In the genomic region with DNA sequence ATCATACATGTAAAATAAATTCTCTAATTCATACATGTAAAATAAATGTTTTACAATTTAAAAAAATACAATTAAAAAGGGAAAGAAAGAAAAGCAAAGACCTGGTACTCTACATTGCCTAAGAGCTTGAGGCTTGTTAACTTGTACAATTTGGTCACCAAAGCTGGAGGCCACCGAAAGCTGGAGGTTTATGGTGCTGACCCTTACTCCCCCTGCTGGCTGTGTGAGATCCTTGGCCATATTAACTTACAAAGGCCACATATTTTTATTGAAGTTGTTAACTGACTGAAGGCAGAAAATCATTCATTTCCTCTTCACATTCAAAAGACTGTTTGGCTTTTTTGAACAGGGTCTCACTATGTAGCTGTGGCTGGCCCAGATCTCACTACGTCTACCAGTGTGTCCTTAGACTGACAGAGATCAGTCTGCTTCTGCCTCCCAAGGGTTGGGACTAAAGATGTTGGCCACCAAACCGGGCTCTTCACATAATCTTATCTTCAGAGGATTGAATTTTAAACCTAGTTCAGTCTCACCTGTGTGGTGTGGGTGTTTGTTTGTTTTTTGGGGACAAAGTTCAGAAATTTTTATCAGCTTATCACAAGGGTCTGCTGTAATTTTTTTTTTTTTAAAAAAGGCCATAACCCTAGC, we compare ENCODE assay signal across 9 mouse cellular contexts. TPM values are rescaled to one million over a fixed set of nuclear protein-coding genes. Genes with fewer than 3 reads are reported as not detected.
DNase-seq lines count a peak whose midpoint lies in the region; ATAC-seq and TF ChIP-seq lines count a peak whose summit lies in the region.
"Had no signal": no experiment of that assay in that cellular context is flagged by ENCODE, and none has a peak within 500 bp of the region (broad histone marks: within the 10 kb centered on the region; RNA-seq: fewer than 3 reads in every experiment).

No protein-coding gene starts in this region.

- H3K4me2 ChIP-seq in midbrain, embryonic 14.5 days (ENCODE audit: low read length): no peak overlapping the region
- H3K4me2 ChIP-seq in midbrain, embryonic 16.5 days (ENCODE audit: low read length): no peak overlapping the region
- H3K4me2 ChIP-seq in intestine, embryonic 15.5 days (replicated peaks): no peak overlapping the region
- no peak overlapping the region for H3K4me2 ChIP-seq in hindbrain, embryonic 12.5 days (replicated peaks)

- no peak overlapping the region for H3K27ac ChIP-seq in midbrain, embryonic 14.5 days (replicated peaks; ENCODE audit: low read depth, low read length)
- no peak overlapping the region for H3K27ac ChIP-seq in midbrain, embryonic 16.5 days (ENCODE audit: low read length)
- peak overlapping the region; percentile 1; the same call in 1 of the 2 replicates for H3K27ac ChIP-seq in bone marrow macrophage, adult 2 months (ENCODE audit: insufficient read depth, low read depth, low read length)
- 0 out of 2 replicates have a peak overlapping the region, but pooled peaks have one; percentile 37 for H3K27ac ChIP-seq in intestine, embryonic 15.5 days
- no peak overlapping the region for H3K27ac ChIP-seq in hindbrain, embryonic 12.5 days

- peak; percentile 43; the same call in 1 of the 2 replicates for TF ChIP-seq CTCF in bone marrow macrophage, adult 2 months (IDR thresholded peaks at IDR 0.05; ENCODE audit: low read depth, low read length)

- no peak overlapping the region for H3K9ac ChIP-seq in midbrain, embryonic 14.5 days (replicated peaks; ENCODE audit: low read length)
- H3K9ac ChIP-seq in midbrain, embryonic 16.5 days (ENCODE audit: low read depth, low read length): no peak overlapping the region
- no peak overlapping the region for H3K9ac ChIP-seq in intestine, embryonic 15.5 days
- H3K9ac ChIP-seq in hindbrain, embryonic 12.5 days: no peak overlapping the region

- H3K36me3 ChIP-seq in midbrain, embryonic 14.5 days (ENCODE audit: control insufficient read depth, insufficient read depth, low read length): no peaks in the 10 kb centered on the region
- H3K36me3 ChIP-seq in midbrain, embryonic 16.5 days (ENCODE audit: control insufficient read depth, insufficient read depth, low read length): no peaks in the 10 kb centered on the region
- H3K36me3 ChIP-seq in intestine, embryonic 15.5 days: no peaks in the 10 kb centered on the region
- no peaks in the 10 kb centered on the region for H3K36me3 ChIP-seq in hindbrain, embryonic 12.5 days

- DNase-seq in midbrain, embryonic 14.5 days: peak; percentile 62
- no peak for DNase-seq in ovary, postnatal 36 days (ENCODE audit: low spot score)
- no peak for DNase-seq in right cerebral cortex, postnatal 36 days (ENCODE audit: low spot score in 2 of 2)

- ATAC-seq in midbrain, embryonic 14.5 days (ENCODE audit: low FRiP score, low TSS enrichment): no peak
- no peak for ATAC-seq in midbrain, embryonic 16.5 days
- ATAC-seq in intestine, embryonic 15.5 days: peak; percentile 82
- ATAC-seq in megakaryocyte-erythroid progenitor cell, adult 5-6 weeks (replicated peaks; ENCODE audit: low FRiP score, low TSS enrichment, poor library complexity, severe bottlenecking): peak; percentile 81
- ATAC-seq in hindbrain, embryonic 12.5 days (ENCODE audit: low FRiP score): no peak

- H3K27me3 ChIP-seq in midbrain, embryonic 14.5 days (ENCODE audit: control insufficient read depth, insufficient read depth, low read length): no peaks in the 10 kb centered on the region
- no peaks in the 10 kb centered on the region for H3K27me3 ChIP-seq in midbrain, embryonic 16.5 days (ENCODE audit: control insufficient read depth, insufficient read depth, low read depth, low read length)
- H3K27me3 ChIP-seq in intestine, embryonic 15.5 days (replicated peaks): no peaks in the 10 kb centered on the region
- H3K27me3 ChIP-seq in hindbrain, embryonic 12.5 days: no peaks in the 10 kb centered on the region

- 79% methylated on average over 3 of the region's 3 CpGs for WGBS in midbrain, embryonic 14.5 days
- 73% methylated on average over 3 of the region's 3 CpGs for WGBS in midbrain, embryonic 16.5 days
- 46% methylated on average over 3 of the region's 3 CpGs for WGBS in intestine, embryonic 15.5 days
- 78% methylated on average over 3 of the region's 3 CpGs for WGBS in hindbrain, embryonic 12.5 days

- no peaks in the 10 kb centered on the region for H3K9me3 ChIP-seq in midbrain, embryonic 14.5 days (ENCODE audit: control insufficient read depth, low read length)
- H3K9me3 ChIP-seq in midbrain, embryonic 16.5 days (replicated peaks; ENCODE audit: control insufficient read depth, low read length, poor library complexity, severe bottlenecking): no peaks in the 10 kb centered on the region
- H3K9me3 ChIP-seq in intestine, embryonic 15.5 days: no peaks in the 10 kb centered on the region
- no peaks in the 10 kb centered on the region for H3K9me3 ChIP-seq in hindbrain, embryonic 12.5 days (replicated peaks)

- H3K4me1 ChIP-seq in midbrain, embryonic 14.5 days (ENCODE audit: control insufficient read depth, insufficient read depth, low read length): peaks cover 7% of the 10 kb centered on the region; the same call in 1 of the 2 replicates
- no peaks in the 10 kb centered on the region for H3K4me1 ChIP-seq in midbrain, embryonic 16.5 days (ENCODE audit: control insufficient read depth, insufficient read depth, low read length)
- H3K4me1 ChIP-seq in bone marrow macrophage, adult 2 months (ENCODE audit: control insufficient read depth, insufficient read depth, low read length): peaks cover 37% of the 10 kb centered on the region
- peaks cover 25% of the 10 kb centered on the region for H3K4me1 ChIP-seq in intestine, embryonic 15.5 days (replicated peaks)
- H3K4me1 ChIP-seq in hindbrain, embryonic 12.5 days: peaks cover 16% of the 10 kb centered on the region

- no peak for TF ChIP-seq POLR2A in bone marrow macrophage, adult 2 months (IDR thresholded peaks at IDR 0.05; ENCODE audit: borderline replicate concordance, low read depth, low read length)

- no peak overlapping the region for H3K4me3 ChIP-seq in midbrain, embryonic 14.5 days (replicated peaks; ENCODE audit: low read depth, low read length)
- H3K4me3 ChIP-seq in midbrain, embryonic 16.5 days (ENCODE audit: low read depth, low read length): no peak overlapping the region
- H3K4me3 ChIP-seq in bone marrow macrophage, adult 2 months (ENCODE audit: insufficient read depth, low read length): no peak overlapping the region
- no peak overlapping the region for H3K4me3 ChIP-seq in intestine, embryonic 15.5 days (replicated peaks)
- no peak overlapping the region for H3K4me3 ChIP-seq in hindbrain, embryonic 12.5 days

RNA-seq across cellular contexts. Expression of a gene that starts 8.4 kb away (rescaled TPM):
- 197 and 231 TPM in 2 replicates for polyA plus RNA-seq in midbrain, embryonic 14.5 days (2014; fragmentation: Nextera tagmentation; extraction: Ambion mirVana)
- polyA plus RNA-seq in midbrain, embryonic 16.5 days (2015; fragmentation: Nextera tagmentation; extraction: Ambion mirVana): 200 and 205 TPM in 2 replicates
- polyA plus RNA-seq in bone marrow macrophage, adult 2 months (2012; ENCODE audit: insufficient read depth, insufficient read length, missing spikeins): 129 and 132 TPM in 2 replicates
- polyA plus RNA-seq in intestine, embryonic 15.5 days (2015; fragmentation: Nextera tagmentation; extraction: Ambion mirVana): 259 and 262 TPM in 2 replicates
- total RNA-seq in megakaryocyte-erythroid progenitor cell, adult 5-6 weeks (2014; fragmentation: Nextera tagmentation): 218 and 249 TPM in 2 replicates
- total RNA-seq in megakaryocyte-erythroid progenitor cell, adult 5-6 weeks (2017): 53.9 and 91.2 TPM in 2 replicates
- 235 and 247 TPM in 2 replicates for polyA plus RNA-seq in hindbrain, embryonic 12.5 days (2016; fragmentation: Nextera tagmentation; extraction: Ambion mirVana)

RNA-seq across cellular contexts. Expression of a gene that starts 22.7 kb away (rescaled TPM):
- 0.49 and 0.62 TPM in 2 replicates for polyA plus RNA-seq in midbrain, embryonic 14.5 days (2014; fragmentation: Nextera tagmentation; extraction: Ambion mirVana)
- 0.52 and 0.68 TPM in 2 replicates for polyA plus RNA-seq in midbrain, embryonic 16.5 days (2015; fragmentation: Nextera tagmentation; extraction: Ambion mirVana)
- polyA plus RNA-seq in bone marrow macrophage, adult 2 months (2012; ENCODE audit: insufficient read depth, insufficient read length, missing spikeins): 0.88 and 1.7 TPM in 2 replicates
- polyA plus RNA-seq in intestine, embryonic 15.5 days (2015; fragmentation: Nextera tagmentation; extraction: Ambion mirVana): 3.5 and 4.9 TPM in 2 replicates
- total RNA-seq in megakaryocyte-erythroid progenitor cell, adult 5-6 weeks (2014; fragmentation: Nextera tagmentation): 145 and 147 TPM in 2 replicates
- total RNA-seq in megakaryocyte-erythroid progenitor cell, adult 5-6 weeks (2017): 124 and 142 TPM in 2 replicates
- 5.1 and 5.4 TPM in 2 replicates for polyA plus RNA-seq in hindbrain, embryonic 12.5 days (2016; fragmentation: Nextera tagmentation; extraction: Ambion mirVana)

RNA-seq across cellular contexts. Expression of a gene that starts 29.5 kb away (rescaled TPM):
- 0.16 and 0.26 TPM in 2 replicates for polyA plus RNA-seq in midbrain, embryonic 14.5 days (2014; fragmentation: Nextera tagmentation; extraction: Ambion mirVana)
- polyA plus RNA-seq in midbrain, embryonic 16.5 days (2015; fragmentation: Nextera tagmentation; extraction: Ambion mirVana): 0.40 and 0.64 TPM in 2 replicates
- 1.4 and 2.7 TPM in 2 replicates for polyA plus RNA-seq in bone marrow macrophage, adult 2 months (2012; ENCODE audit: insufficient read depth, insufficient read length, missing spikeins)
- polyA plus RNA-seq in intestine, embryonic 15.5 days (2015; fragmentation: Nextera tagmentation; extraction: Ambion mirVana): 0.20 and 0.29 TPM in 2 replicates
- 0.49 TPM in 1 of 2 replicates, not detected in the other for total RNA-seq in megakaryocyte-erythroid progenitor cell, adult 5-6 weeks (2014; fragmentation: Nextera tagmentation)
- 0.34 and 1.3 TPM in 2 replicates for total RNA-seq in megakaryocyte-erythroid progenitor cell, adult 5-6 weeks (2017)
- polyA plus RNA-seq in hindbrain, embryonic 12.5 days (2016; fragmentation: Nextera tagmentation; extraction: Ambion mirVana): 0.36 and 0.51 TPM in 2 replicates
- total RNA-seq: heart, adult 18-20 months had no signal

RNA-seq across cellular contexts. Expression of a gene that starts 40.7 kb away (rescaled TPM):
- polyA plus RNA-seq in midbrain, embryonic 14.5 days (2014; fragmentation: Nextera tagmentation; extraction: Ambion mirVana): 764 and 768 TPM in 2 replicates
- 630 and 680 TPM in 2 replicates for polyA plus RNA-seq in midbrain, embryonic 16.5 days (2015; fragmentation: Nextera tagmentation; extraction: Ambion mirVana)
- 154 and 160 TPM in 2 replicates for polyA plus RNA-seq in bone marrow macrophage, adult 2 months (2012; ENCODE audit: insufficient read depth, insufficient read length, missing spikeins)
- polyA plus RNA-seq in intestine, embryonic 15.5 days (2015; fragmentation: Nextera tagmentation; extraction: Ambion mirVana): 652 and 741 TPM in 2 replicates
- 845 and 937 TPM in 2 replicates for total RNA-seq in megakaryocyte-erythroid progenitor cell, adult 5-6 weeks (2014; fragmentation: Nextera tagmentation)
- 2,161 and 2,727 TPM in 2 replicates for total RNA-seq in megakaryocyte-erythroid progenitor cell, adult 5-6 weeks (2017)
- 1,137 and 1,149 TPM in 2 replicates for polyA plus RNA-seq in hindbrain, embryonic 12.5 days (2016; fragmentation: Nextera tagmentation; extraction: Ambion mirVana)

RNA-seq across cellular contexts. Expression of a gene that starts 41.3 kb away (rescaled TPM):
- polyA plus RNA-seq in midbrain, embryonic 14.5 days (2014; fragmentation: Nextera tagmentation; extraction: Ambion mirVana): 159 and 177 TPM in 2 replicates
- polyA plus RNA-seq in midbrain, embryonic 16.5 days (2015; fragmentation: Nextera tagmentation; extraction: Ambion mirVana): 139 and 151 TPM in 2 replicates
- polyA plus RNA-seq in bone marrow macrophage, adult 2 months (2012; ENCODE audit: insufficient read depth, insufficient read length, missing spikeins): 33.5 and 37.2 TPM in 2 replicates
- 86.7 and 98.0 TPM in 2 replicates for polyA plus RNA-seq in intestine, embryonic 15.5 days (2015; fragmentation: Nextera tagmentation; extraction: Ambion mirVana)
- total RNA-seq in megakaryocyte-erythroid progenitor cell, adult 5-6 weeks (2014; fragmentation: Nextera tagmentation): 151 and 165 TPM in 2 replicates
- 183 and 300 TPM in 2 replicates for total RNA-seq in megakaryocyte-erythroid progenitor cell, adult 5-6 weeks (2017)
- 188 and 190 TPM in 2 replicates for polyA plus RNA-seq in hindbrain, embryonic 12.5 days (2016; fragmentation: Nextera tagmentation; extraction: Ambion mirVana)

Comparison
In these comparisons a context has a peak if more than half of its experiments do, and no peak if none do; other contexts are left out.
1. ATAC-seq: peak in intestine, embryonic 15.5 days (single experiment) and megakaryocyte-erythroid progenitor cell, adult 5-6 weeks (single experiment); none in midbrain, embryonic 14.5 days (single experiment), midbrain, embryonic 16.5 days (single experiment) and hindbrain, embryonic 12.5 days (single experiment).
2. H3K27ac ChIP-seq: peak in bone marrow macrophage, adult 2 months (single experiment) and intestine, embryonic 15.5 days (single experiment); none in midbrain, embryonic 14.5 days (single experiment), midbrain, embryonic 16.5 days (single experiment) and hindbrain, embryonic 12.5 days (single experiment).